Mouse (Mus musculus): ENCODE measurements around the gene Ndn. TPM values are rescaled to one million over a fixed set of nuclear protein-coding genes. Genes with fewer than 3 reads are reported as not detected.

Gene Ndn
- 1.7 and 2.6 TPM in 2 replicates for polyA plus RNA-seq (2012; rRNA removed; ENCODE audit: low replicate concordance)

DNA sequence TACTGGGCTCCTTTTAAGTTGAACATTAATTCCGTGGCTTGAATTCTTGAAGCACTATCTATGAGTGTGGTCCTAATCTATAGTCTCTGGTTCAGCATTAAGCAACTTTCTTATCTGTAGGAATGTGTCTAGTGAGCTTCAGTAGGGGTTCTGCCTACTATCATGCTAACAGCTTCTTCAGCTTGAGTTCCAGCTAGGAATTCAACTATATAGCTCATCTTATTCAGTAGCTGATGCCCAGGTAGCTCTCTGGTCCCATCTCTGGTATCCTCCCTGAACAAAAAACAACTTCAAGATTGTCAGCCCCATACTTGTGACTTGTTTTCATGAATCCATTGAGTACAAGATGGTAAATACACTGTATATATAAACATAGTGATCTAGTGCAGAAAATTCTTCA is at the start of gene Ndn:
Gene Ndn (plus strand): TSS at position 301 of the 400 bp plus-strand sequence.

DNA sequence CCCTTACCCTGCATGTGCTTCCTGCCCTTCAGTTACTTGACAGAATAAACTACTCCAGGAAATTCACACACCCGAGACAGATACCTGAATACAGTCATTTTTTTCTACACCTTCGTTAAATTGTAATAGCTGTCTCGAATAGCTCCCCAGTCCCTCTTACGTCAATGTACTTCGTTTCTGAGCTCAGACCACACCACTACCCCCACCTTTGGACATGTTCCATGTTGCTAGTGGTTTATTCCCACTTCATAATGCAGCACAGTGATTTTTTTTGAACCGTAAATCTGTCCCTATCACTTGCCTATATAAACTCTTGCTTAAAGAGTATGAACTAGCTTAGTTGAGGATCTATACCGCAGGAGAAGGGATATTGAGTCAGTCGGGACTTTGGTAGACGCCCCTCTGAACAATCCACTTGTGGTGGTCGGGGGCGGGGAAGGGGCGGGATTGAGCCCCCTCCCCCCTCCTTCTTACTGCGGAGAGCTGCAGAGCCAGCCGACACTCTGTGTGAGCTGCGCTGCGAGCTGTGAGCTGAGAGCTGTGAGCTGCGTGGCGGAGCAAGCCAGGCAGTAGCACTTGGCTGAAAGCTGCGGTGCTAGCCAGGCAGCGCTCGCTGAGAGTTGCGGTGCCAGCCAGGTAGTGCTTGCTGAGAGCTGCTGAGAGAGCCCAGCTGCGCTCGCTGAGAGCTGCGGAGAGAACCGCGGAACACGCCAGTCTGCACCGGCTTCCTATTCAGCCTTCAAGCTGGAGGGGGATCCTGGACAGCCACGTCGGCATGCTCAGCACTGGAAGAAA is 30.3 kb downstream of the Ndn start, which contains the start of gene Magel2:
Gene Magel2 (plus strand): TSS at position 501 of the 795 bp plus-strand sequence.

Other genes with a start within 250 kb of the Ndn start
- gene Magel2, start 30.4 kb downstream of the Ndn start, polyA plus RNA-seq (2012; rRNA removed; ENCODE audit: low replicate concordance), result not detected in 2 replicates
- 0.16 and 0.19 TPM in 2 replicates for gene Mkrn3, start 73.6 kb downstream of the Ndn start, polyA plus RNA-seq (2012; rRNA removed; ENCODE audit: low replicate concordance)
- 0.25 and 0.55 TPM in 2 replicates for gene Peg12, start 117.9 kb downstream of the Ndn start, polyA plus RNA-seq (2012; rRNA removed; ENCODE audit: low replicate concordance)